Mouse (Mus musculus) midbrain, embryonic 14.5 days (tissue): ENCODE results near the gene H2-T24. TPM values are rescaled to one million over a fixed set of nuclear protein-coding genes. Genes with fewer than 3 reads are reported as not detected.
"Not testable (repeated sequence)": the region's sequence is repeated elsewhere in the genome, so short reads cannot be mapped to it uniquely, and the experiment has no call there.

Experiments used
- ATAC-seq: fragments of 200-750 bp; cut with Nextera tagmentation; 2 replicates; pipeline ENCODE4 v1.8.0; 2017; ENCODE audit warnings: moderate number of reproducible peaks, moderate library complexity; ENCODE audit not compliant: low FRiP score, low TSS enrichment
- DNase-seq: peaks from one replicate; pipeline ENCODE4 v3.0.0-alpha.2; 2015
- H3K27ac ChIP-seq: fragments of 300-500 bp; sonication (generic); replicated peaks from 2 replicates; pipeline ENCODE4 v1.5.1; 2014; ENCODE audit warnings: mild to moderate bottlenecking, low read depth, low read length, moderate library complexity
- H3K27me3 ChIP-seq: fragments of 300-500 bp; sonication (generic); 2 replicates; pipeline ENCODE4 v1.6.1; 2014; ENCODE audit warnings: low read length, control low read depth, mixed read lengths; ENCODE audit not compliant: control insufficient read depth, insufficient read depth
- H3K36me3 ChIP-seq: fragments of 300-500 bp; sonication (generic); 2 replicates; pipeline ENCODE4 v1.6.1; 2014; ENCODE audit warnings: low read length, control low read depth; ENCODE audit not compliant: control insufficient read depth, insufficient read depth
- H3K4me1 ChIP-seq: fragments of 300-500 bp; sonication (generic); 2 replicates; pipeline ENCODE4 v1.6.1; 2014; ENCODE audit warnings: mild to moderate bottlenecking, antibody characterized with exemption, low read length, control low read depth; ENCODE audit not compliant: control insufficient read depth, insufficient read depth
- H3K4me2 ChIP-seq: fragments of 300-500 bp; sonication (generic); 2 replicates; pipeline ENCODE4 v1.6.1; 2014; ENCODE audit warnings: mild to moderate bottlenecking, low read length, moderate library complexity
- H3K4me3 ChIP-seq: fragments of 300-500 bp; sonication (generic); replicated peaks from 2 replicates; pipeline ENCODE4 v1.5.1; 2014; ENCODE audit warnings: low read depth, low read length
- H3K9ac ChIP-seq: fragments of 300-500 bp; sonication (generic); replicated peaks from 2 replicates; pipeline ENCODE4 v1.6.1; 2014; ENCODE audit warnings: mild to moderate bottlenecking, low read length, moderate library complexity
- H3K9me3 ChIP-seq: fragments of 300-500 bp; sonication (generic); 2 replicates; pipeline ENCODE4 v1.6.1; 2016; ENCODE audit warnings: low read length, control low read depth, mixed read lengths; ENCODE audit not compliant: control insufficient read depth
- WGBS: fragments of 180-500 bp; shearing (Covaris S2); extraction: QIAGEN DNeasy Blood & Tissue Kit; methylation state at CpG from one replicate; pipeline ENCODE4 v1.1.7; 2014; 5-methylcytosine and 5-hydroxymethylcytosine counted together
- polyA plus RNA-seq: library from polyadenylated mRNA; unstranded; fragments of >200 nt; fragmentation: Nextera tagmentation; extraction: Ambion mirVana; gene quantifications from 2 replicates; pipeline ENCODE4 v1.2.1, GENCODE M21; 2014

The H2-T24 gene
- polyA plus RNA-seq, 1 experiment from 2014 or later, result 9.8 TPM

GRCm38 (mm10) chr17:36019519-36019918, 841 bp downstream of the H2-T24 start:
- DNase-seq (no peak), ATAC-seq (no peak)
- WGBS, result 71% methylated on average over 3 of the region's 3 CpGs
- peaks cover 10% of the 10 kb centered on the region for H3K36me3 ChIP-seq
- no peak overlapping the region for H3K27ac ChIP-seq
- H3K9me3 ChIP-seq, result no peaks in the 10 kb centered on the region
- H3K9ac ChIP-seq, result no peak overlapping the region
- H3K27me3 ChIP-seq, result no peaks in the 10 kb centered on the region
- no peaks in the 10 kb centered on the region for H3K4me1 ChIP-seq
- no peak overlapping the region for H3K4me2 ChIP-seq
- no peak overlapping the region for H3K4me3 ChIP-seq

- no peak overlapping the region for H3K27ac ChIP-seq
- H3K9ac ChIP-seq, result no peak overlapping the region
- peaks cover 15% of the 10 kb centered on the region for H3K36me3 ChIP-seq
- 73% methylated on average over 2 of the region's 2 CpGs for WGBS
- no peak overlapping the region for H3K4me3 ChIP-seq
- no peaks in the 10 kb centered on the region for H3K9me3 ChIP-seq
- H3K4me2 ChIP-seq, result no peak overlapping the region
- no peak for ATAC-seq
- no peaks in the 10 kb centered on the region for H3K27me3 ChIP-seq
- no peaks in the 10 kb centered on the region for H3K4me1 ChIP-seq
- no peak for DNase-seq
These were observed 1.4 kb downstream of the H2-T24 start for GRCm38 (mm10) chr17:36018979-36019378.

GRCm38 (mm10) chr17:36017046-36017445, 3.3 kb downstream of the H2-T24 start:
- Histone ChIP-seq H3K27ac (no peak overlapping the region), H3K4me2 (no peak overlapping the region), H3K27me3 (no peaks in the 10 kb centered on the region), H3K36me3 (peaks cover 15% of the 10 kb centered on the region), H3K9me3 (no peaks in the 10 kb centered on the region), H3K4me1 (no peaks in the 10 kb centered on the region), H3K9ac (no peak overlapping the region), H3K4me3 (no peak overlapping the region)
- WGBS, result 91% methylated on average over 5 of the region's 5 CpGs
- DNase-seq (no peak), ATAC-seq (no peak)

- H3K9ac ChIP-seq, result no peak overlapping the region
- no peaks in the 10 kb centered on the region for H3K9me3 ChIP-seq
- H3K4me2 ChIP-seq, result no peak overlapping the region
- H3K27ac ChIP-seq, result no peak overlapping the region
- no peak for ATAC-seq
- H3K27me3 ChIP-seq, result no peaks in the 10 kb centered on the region
- no peak for DNase-seq
- H3K4me3 ChIP-seq, result no peak overlapping the region
- no peaks in the 10 kb centered on the region for H3K4me1 ChIP-seq
- peaks cover 15% of the 10 kb centered on the region for H3K36me3 ChIP-seq
- 98% methylated on average over 5 of the region's 5 CpGs for WGBS
These were observed 5.4 kb downstream of the H2-T24 start for GRCm38 (mm10) chr17:36014977-36015376.

GRCm38 (mm10) chr17:36004409-36004808, 16.0 kb downstream of the H2-T24 start:
- H3K4me3 ChIP-seq, H3K27me3 ChIP-seq, DNase-seq, H3K9me3 ChIP-seq, H3K36me3 ChIP-seq, H3K4me2 ChIP-seq, H3K27ac ChIP-seq, H3K4me1 ChIP-seq, H3K9ac ChIP-seq, ATAC-seq: not testable (repeated sequence)
- 94% methylated on average over 7 of the region's 7 CpGs for WGBS

GRCm38 (mm10) chr17:36003331-36003730, 17.0 kb downstream of the H2-T24 start:
- no peak overlapping the region for H3K27ac ChIP-seq
- no peak overlapping the region for H3K4me3 ChIP-seq
- no peak overlapping the region for H3K4me2 ChIP-seq
- H3K4me1 ChIP-seq, result no peaks in the 10 kb centered on the region
- H3K27me3 ChIP-seq, result no peaks in the 10 kb centered on the region
- H3K9ac ChIP-seq, result no peak overlapping the region
- no peak for ATAC-seq
- WGBS, result 97% methylated on average over 7 of the region's 7 CpGs
- no peak for DNase-seq
- H3K36me3 ChIP-seq, result no peaks in the 10 kb centered on the region
- H3K9me3 ChIP-seq, result no peaks in the 10 kb centered on the region

- H3K4me2 ChIP-seq, result no peak overlapping the region
- H3K9ac ChIP-seq, result no peak overlapping the region
- H3K27me3 ChIP-seq, result no peaks in the 10 kb centered on the region
- 98% methylated on average over 6 of the region's 6 CpGs for WGBS
- no peak for ATAC-seq
- no peaks in the 10 kb centered on the region for H3K36me3 ChIP-seq
- H3K4me1 ChIP-seq, result no peaks in the 10 kb centered on the region
- no peaks in the 10 kb centered on the region for H3K9me3 ChIP-seq
- DNase-seq, result no peak
- H3K27ac ChIP-seq, result no peak overlapping the region
- no peak overlapping the region for H3K4me3 ChIP-seq
These were observed 18.4 kb downstream of the H2-T24 start for GRCm38 (mm10) chr17:36001966-36002365.

- Histone ChIP-seq H3K36me3 (no peaks in the 10 kb centered on the region), H3K4me2 (no peak overlapping the region), H3K4me1 (no peaks in the 10 kb centered on the region), H3K27me3 (no peaks in the 10 kb centered on the region), H3K9ac (no peak overlapping the region), H3K4me3 (no peak overlapping the region), H3K9me3 (no peaks in the 10 kb centered on the region), H3K27ac (no peak overlapping the region)
- WGBS, result 96% methylated on average over 12 of the region's 12 CpGs
- DNase-seq, result no peak
- ATAC-seq, result no peak
These were observed 19.1 kb downstream of the H2-T24 start for GRCm38 (mm10) chr17:36001121-36001897.

GRCm38 (mm10) chr17:36000349-36000748, 20.0 kb downstream of the H2-T24 start:
- Histone ChIP-seq H3K4me1 (peaks cover 4% of the 10 kb centered on the region; the same call in 1 of the 2 replicates), H3K9me3 (no peaks in the 10 kb centered on the region), H3K27ac (no peak overlapping the region), H3K27me3 (no peaks in the 10 kb centered on the region), H3K4me3 (no peak overlapping the region), H3K4me2 (no peak overlapping the region), H3K9ac (no peak overlapping the region), H3K36me3 (no peaks in the 10 kb centered on the region)
- no peak for ATAC-seq
- 91% methylated on average over 4 of the region's 4 CpGs for WGBS
- DNase-seq, result no peak
